Mouse (Mus musculus): ENCODE measurements at regions not wholly inside any gene's neighbourhood (a gene's known extent, or its start where the extent isn't known, plus 50 kb on each side); places are given as distances from the start of the nearest gene placed in this dataset.

DNA sequence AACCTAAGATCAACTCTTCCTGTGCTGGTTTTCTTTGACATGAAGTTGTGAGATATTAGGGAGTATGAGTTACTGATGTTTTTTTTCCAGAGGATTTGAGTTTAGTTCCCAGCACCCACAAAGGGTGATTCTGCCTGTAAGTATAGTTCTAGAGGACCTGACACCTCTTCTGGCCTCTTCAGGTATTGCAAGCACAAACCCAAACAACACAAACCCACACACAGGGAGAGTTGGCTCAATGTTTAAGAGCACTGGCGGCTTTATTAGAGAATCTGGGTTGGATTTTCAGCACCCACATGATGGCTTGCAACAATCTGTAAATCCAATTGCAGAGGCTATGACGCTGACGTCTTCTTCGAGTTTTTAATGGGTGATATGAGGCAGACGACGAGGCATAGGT, 451.7 kb downstream of the Bckdhb start:
- Histone ChIP-seq H3K27ac (ENCODE audit: low read length) (no peak overlapping the region), H3K27me3 (ENCODE audit: insufficient read depth, low read length) (no peaks in the 10 kb centered on the region), H3K4me1 (ENCODE audit: insufficient read depth, low read length) (no peaks in the 10 kb centered on the region), H3K9me3 (ENCODE audit: low read length) (no peaks in the 10 kb centered on the region), H3K9ac (replicated peaks; ENCODE audit: low read length) (no peak overlapping the region), H3K36me3 (ENCODE audit: insufficient read depth, low read length) (no peaks in the 10 kb centered on the region), H3K4me3 (ENCODE audit: low read length) (no peak overlapping the region), H3K4me2 (replicated peaks; ENCODE audit: low read depth, low read length) (no peak overlapping the region)
- no peak for ATAC-seq (ENCODE audit: low FRiP score, low TSS enrichment)
- 93% methylated on average over 6 of the region's 6 CpGs for WGBS

DNA sequence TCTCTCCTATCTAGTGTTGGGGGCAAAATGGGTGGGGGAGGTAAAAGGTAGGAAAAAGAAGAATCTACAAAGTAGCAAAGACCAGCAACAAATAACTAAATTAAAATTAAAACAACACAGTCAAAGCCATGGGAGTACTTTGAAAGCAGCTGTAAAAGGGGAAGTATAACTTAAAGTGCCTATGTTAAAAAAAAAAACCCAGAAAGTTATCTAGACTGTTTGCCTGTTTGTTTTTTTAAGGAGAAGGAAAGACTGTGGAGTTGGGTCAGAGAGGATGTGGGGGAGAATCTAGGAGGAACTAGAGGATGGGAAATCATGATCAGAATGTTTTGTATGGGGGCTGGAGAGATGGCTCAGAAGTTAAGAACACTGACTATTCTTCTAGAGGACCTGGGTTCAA, 457.0 kb downstream of the Bckdhb start:
- Histone ChIP-seq H3K4me1 (ENCODE audit: insufficient read depth, low read length) (no peaks in the 10 kb centered on the region), H3K36me3 (ENCODE audit: insufficient read depth, low read length) (no peaks in the 10 kb centered on the region), H3K27ac (ENCODE audit: low read length) (no peak overlapping the region), H3K9me3 (ENCODE audit: low read length) (no peaks in the 10 kb centered on the region), H3K9ac (replicated peaks; ENCODE audit: low read length) (no peak overlapping the region), H3K27me3 (ENCODE audit: insufficient read depth, low read length) (no peaks in the 10 kb centered on the region), H3K4me3 (ENCODE audit: low read length) (no peak overlapping the region), H3K4me2 (replicated peaks; ENCODE audit: low read depth, low read length) (no peak overlapping the region)
- ATAC-seq (ENCODE audit: low FRiP score, low TSS enrichment), result no peak

DNA sequence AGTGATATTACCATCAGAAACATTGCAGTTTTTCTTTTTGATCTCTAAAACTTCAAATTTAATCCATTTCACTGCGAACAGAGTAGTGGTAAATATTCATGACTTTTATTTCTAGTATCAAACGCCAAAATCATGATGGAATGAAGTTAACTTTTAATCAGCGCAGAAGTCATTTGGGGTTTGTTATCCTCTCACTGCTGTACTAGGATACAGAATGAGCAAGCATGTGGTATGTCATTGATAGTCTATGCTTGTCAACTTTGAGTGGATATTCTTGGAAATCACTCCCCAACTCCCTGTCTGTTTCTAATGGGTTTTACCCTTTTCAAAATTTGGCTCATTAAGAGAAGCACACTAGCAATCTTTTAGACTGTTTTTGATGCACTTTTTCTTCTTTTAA, 464.9 kb downstream of the Bckdhb start:
- no peaks in the 10 kb centered on the region for H3K4me1 ChIP-seq (ENCODE audit: insufficient read depth, low read length)
- no peaks in the 10 kb centered on the region for H3K9me3 ChIP-seq (ENCODE audit: low read length)
- no peaks in the 10 kb centered on the region for H3K27me3 ChIP-seq (ENCODE audit: insufficient read depth, low read length)
- ATAC-seq (ENCODE audit: low FRiP score, low TSS enrichment), result no peak
- no peak overlapping the region for H3K9ac ChIP-seq (replicated peaks; ENCODE audit: low read length)
- WGBS, result 93% methylated on average over 3 of the region's 3 CpGs
- no peaks in the 10 kb centered on the region for H3K36me3 ChIP-seq (ENCODE audit: insufficient read depth, low read length)
- no peak overlapping the region for H3K4me2 ChIP-seq (replicated peaks; ENCODE audit: low read depth, low read length)
- H3K4me3 ChIP-seq (ENCODE audit: low read length), result no peak overlapping the region
- H3K27ac ChIP-seq (ENCODE audit: low read length), result no peak overlapping the region

DNA sequence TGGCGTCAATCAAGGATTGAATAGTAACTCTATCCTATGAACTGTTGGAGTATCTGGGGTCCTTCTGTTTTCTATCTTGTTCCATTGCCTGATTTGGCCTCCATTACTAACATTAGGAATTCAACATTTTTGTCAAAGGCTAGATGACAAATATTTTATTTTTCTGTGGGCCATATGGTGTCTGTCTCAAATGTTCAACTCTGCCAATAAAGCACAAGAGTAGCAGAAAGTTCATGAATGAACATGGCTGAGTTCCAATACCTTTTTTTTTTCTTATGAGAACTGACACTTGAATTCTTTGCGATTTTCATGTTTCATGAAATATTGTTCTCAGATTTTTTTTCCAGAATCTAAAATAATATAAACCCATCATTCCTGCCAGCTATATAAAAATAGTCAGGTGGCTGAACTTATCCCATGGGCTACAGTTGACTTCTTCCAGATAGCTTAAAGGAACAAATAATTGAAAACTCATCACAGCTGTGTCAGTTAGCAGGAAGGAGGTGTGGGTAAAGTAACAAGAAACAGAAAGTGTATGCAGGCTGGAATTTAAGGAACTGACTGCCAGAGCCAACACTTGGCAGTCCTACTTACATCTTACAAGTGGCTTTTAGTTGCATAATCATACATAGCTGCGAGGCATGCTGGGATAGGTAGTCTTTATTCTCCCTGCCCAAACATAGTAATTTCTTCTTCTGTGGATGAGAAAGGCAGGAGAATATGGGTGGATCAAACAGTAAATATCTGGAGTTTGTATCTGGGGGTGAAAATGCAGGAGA, 469.8 kb downstream of the Bckdhb start:
- ATAC-seq (ENCODE audit: low FRiP score, low TSS enrichment), result no peak
- Histone ChIP-seq H3K36me3 (ENCODE audit: insufficient read depth, low read length) (no peaks in the 10 kb centered on the region), H3K27me3 (ENCODE audit: insufficient read depth, low read length) (no peaks in the 10 kb centered on the region), H3K4me3 (ENCODE audit: low read length) (no peak overlapping the region), H3K9me3 (ENCODE audit: low read length) (no peaks in the 10 kb centered on the region), H3K9ac (replicated peaks; ENCODE audit: low read length) (no peak overlapping the region), H3K27ac (ENCODE audit: low read length) (no peak overlapping the region), H3K4me2 (replicated peaks; ENCODE audit: low read depth, low read length) (no peak overlapping the region), H3K4me1 (ENCODE audit: insufficient read depth, low read length) (no peaks in the 10 kb centered on the region)
- 83% methylated on average over 3 of the region's 3 CpGs for WGBS

DNA sequence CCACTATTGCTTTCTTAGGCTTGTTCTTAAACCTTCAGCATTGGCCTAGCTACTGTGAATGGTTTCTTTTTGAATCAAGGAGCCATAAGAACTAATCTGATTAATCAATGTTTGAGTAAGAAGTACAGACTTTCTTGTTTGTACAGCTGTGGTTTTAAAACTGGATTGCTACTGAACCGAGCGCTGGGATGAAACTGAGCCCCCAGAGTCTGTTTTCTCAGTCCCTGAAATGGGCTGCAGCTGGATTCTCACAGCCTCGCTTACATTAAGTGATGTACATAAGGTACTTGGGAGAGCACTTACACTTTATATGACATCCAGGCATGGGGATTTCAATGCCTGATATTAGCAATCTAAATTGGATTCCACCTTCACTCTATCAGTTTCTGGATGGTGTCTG, 474.5 kb downstream of the Bckdhb start:
- no peak overlapping the region for H3K9ac ChIP-seq (replicated peaks; ENCODE audit: low read length)
- peak; percentile 57; the same call in 1 of the 2 replicates for ATAC-seq (ENCODE audit: low FRiP score, low TSS enrichment)
- H3K4me1 ChIP-seq (ENCODE audit: insufficient read depth, low read length), result no peaks in the 10 kb centered on the region
- no peaks in the 10 kb centered on the region for H3K36me3 ChIP-seq (ENCODE audit: insufficient read depth, low read length)
- H3K4me2 ChIP-seq (replicated peaks; ENCODE audit: low read depth, low read length), result no peak overlapping the region
- H3K27ac ChIP-seq (ENCODE audit: low read length), result no peak overlapping the region
- no peak overlapping the region for H3K4me3 ChIP-seq (ENCODE audit: low read length)
- 23% methylated on average over 3 of the region's 3 CpGs for WGBS
- H3K27me3 ChIP-seq (ENCODE audit: insufficient read depth, low read length), result no peaks in the 10 kb centered on the region
- no peaks in the 10 kb centered on the region for H3K9me3 ChIP-seq (ENCODE audit: low read length)

DNA sequence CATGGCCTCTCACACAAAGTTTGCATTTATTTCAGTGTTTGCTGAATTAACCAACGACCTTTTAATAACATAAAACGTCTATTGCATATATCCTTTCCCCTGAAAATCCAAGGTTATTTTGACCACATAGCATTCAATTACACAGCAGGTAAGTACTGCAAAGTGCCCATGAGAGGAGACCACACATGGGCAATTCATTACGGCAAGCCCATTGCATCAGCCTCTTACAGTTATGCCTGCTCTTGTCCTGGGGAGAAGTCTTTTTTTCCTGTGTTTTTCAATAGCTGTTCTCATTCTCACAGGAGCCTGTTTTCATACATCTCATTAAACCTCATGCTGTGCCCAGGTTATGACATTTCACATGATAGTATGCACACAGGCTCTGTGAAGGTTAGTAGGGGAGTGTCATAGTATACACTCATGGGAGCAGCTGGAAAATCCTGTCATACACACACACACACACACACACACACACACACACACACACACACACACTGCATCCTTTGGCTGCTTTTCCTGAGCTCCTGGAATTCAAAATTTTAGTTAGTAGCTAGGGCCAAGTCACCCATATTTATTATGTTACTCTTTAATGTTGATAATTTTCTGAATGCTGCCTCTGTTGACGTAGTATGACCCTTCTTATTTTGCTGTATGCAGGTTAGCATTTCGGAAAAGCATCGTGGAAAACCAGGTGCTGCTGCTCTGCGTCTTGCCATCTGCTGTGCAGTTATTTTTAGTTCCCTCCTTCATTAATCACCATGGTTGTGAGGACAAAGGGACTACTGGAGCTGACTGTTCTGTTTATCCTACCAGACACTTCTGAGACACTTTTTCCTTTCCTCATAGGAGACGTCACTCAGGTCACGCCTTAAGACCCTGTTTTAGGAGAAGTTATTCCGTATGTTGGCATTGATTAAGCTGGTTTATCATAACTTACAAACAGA, 483.6 kb downstream of the Bckdhb start:
- WGBS, result 41% methylated on average over 10 of the region's 10 CpGs
- H3K27me3 ChIP-seq (ENCODE audit: insufficient read depth, low read length), result no peaks in the 10 kb centered on the region
- H3K4me3 ChIP-seq (ENCODE audit: low read length), result no peak overlapping the region
- H3K4me2 ChIP-seq (replicated peaks; ENCODE audit: low read depth, low read length), result no peak overlapping the region
- no peaks in the 10 kb centered on the region for H3K4me1 ChIP-seq (ENCODE audit: insufficient read depth, low read length)
- H3K9me3 ChIP-seq (ENCODE audit: low read length), result no peaks in the 10 kb centered on the region
- H3K27ac ChIP-seq (ENCODE audit: low read length), result no peak overlapping the region
- ATAC-seq (ENCODE audit: low FRiP score, low TSS enrichment), result no peak
- no peak overlapping the region for H3K9ac ChIP-seq (replicated peaks; ENCODE audit: low read length)
- no peaks in the 10 kb centered on the region for H3K36me3 ChIP-seq (ENCODE audit: insufficient read depth, low read length)
